Mouse (Mus musculus) thymus, adult 2 months (tissue): ENCODE measurements around the gene Wnt10b.

Experiments
- CTCF ChIP-seq: fragments of 200-500 bp; IDR thresholded peaks from 2 replicates; pipeline ENCODE4 v1.5.1; 2012; ENCODE audit warnings: mild to moderate bottlenecking, control low read depth, low read length, moderate library complexity, borderline replicate concordance; ENCODE audit not compliant: control insufficient read depth, poor library complexity, insufficient read depth; ENCODE audit errors: extremely low read depth
- POLR2A ChIP-seq: fragments of 200-500 bp; IDR thresholded peaks from 2 replicates; pipeline ENCODE4 v1.6.1; 2012; ENCODE audit warnings: mild to moderate bottlenecking, low read length, control low read depth, moderate library complexity; ENCODE audit not compliant: control insufficient read depth, poor library complexity, insufficient read depth; ENCODE audit errors: extremely low read depth

GRCm38 (mm10) chr15:98726079-98726478 is 51.9 kb downstream of the Wnt10b start:
- TF ChIP-seq CTCF (no peak), POLR2A (no peak)
